Mouse (Mus musculus) kidney, adult 2 months (tissue): ENCODE measurements around the gene Prdm2.

Experiments
- CTCF ChIP-seq: fragments of 200-500 bp; conservative IDR thresholded peaks from 2 replicates; pipeline ENCODE4 v1.5.1; 2011; ENCODE audit warnings: low read depth, mild to moderate bottlenecking, control low read depth, low read length, moderate library complexity, mixed read lengths; ENCODE audit not compliant: insufficient read depth, insufficient read length
- POLR2A ChIP-seq: fragments of 200-500 bp; IDR thresholded peaks from one replicate; pipeline ENCODE4 v1.6.1; 2011; ENCODE audit warnings: low read depth, low read length, control low read depth

DNA sequence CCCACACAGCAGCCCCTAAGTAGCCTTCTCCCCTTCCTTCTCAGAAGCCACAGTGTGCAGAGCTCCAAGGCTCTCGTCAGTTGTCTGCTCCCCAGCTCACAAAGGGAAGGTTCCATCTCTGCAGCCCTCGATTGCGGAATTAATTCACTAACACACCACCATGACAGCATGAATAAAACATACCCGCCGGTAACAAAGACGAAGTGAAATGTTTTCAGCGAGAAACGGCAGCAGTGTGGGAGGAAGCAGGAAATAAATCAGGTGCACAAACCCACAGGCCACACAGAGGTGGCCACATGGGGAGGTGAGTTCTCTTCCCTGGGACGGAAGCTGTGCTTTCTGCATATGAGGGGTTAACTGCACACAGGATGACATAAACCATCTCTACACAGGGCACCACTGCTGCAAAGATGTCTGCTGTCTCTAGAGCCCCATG, 6.5 kb upstream of the Prdm2 start:
- TF ChIP-seq CTCF (no peak), POLR2A (no peak)
